Mouse (Mus musculus): ENCODE results near the gene Ltv1.

- TF ChIP-seq POLR2A (IDR thresholded peaks at IDR 0.05; ENCODE audit: extremely low read depth, insufficient read depth, low read length), result no peak
- no peak for TF ChIP-seq CTCF (IDR thresholded peaks at IDR 0.05; ENCODE audit: extremely low read depth, insufficient read depth, low read length)
Observed at GRCm38 (mm10) chr10:13233941-13234340, 41.0 kb upstream of the Ltv1 start.

All from cortical plate, adult 2 months (tissue).